ENCODE assay signal across 27 mouse cellular contexts in the genomic region with DNA sequence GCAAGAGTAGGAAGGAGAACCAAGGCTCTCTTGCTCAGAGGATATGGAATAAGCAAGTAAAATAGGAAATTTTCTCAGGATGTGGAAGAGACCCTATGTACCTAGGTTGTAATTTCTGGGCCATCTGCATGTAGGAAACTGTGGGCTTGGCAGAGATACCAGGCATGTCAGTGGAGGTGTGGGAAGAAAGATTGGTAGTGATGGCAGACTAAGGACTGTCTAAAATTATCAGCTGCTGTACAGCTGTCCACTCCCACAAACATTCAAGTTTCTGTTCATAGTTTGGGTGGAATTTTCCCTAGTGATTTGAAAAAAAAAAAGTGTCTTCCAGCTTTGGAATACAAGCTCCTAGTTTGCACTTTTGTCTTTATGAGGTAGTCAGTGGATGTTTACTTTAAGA.
A peak's percentile ranks its signal among the peaks of the same experiment; 100 is the strongest.
DNase-seq lines count a peak whose midpoint lies in the region; ATAC-seq lines count a peak whose summit lies in the region.
"Had no signal": no experiment of that assay in that cellular context is flagged by ENCODE, and none has a peak within 500 bp of the region (broad histone marks: within the 10 kb centered on the region; RNA-seq: fewer than 3 reads in every experiment).

No protein-coding gene starts in this region.

- H3K4me1 ChIP-seq in neural tube, embryonic 15.5 days = no peaks in the 10 kb centered on the region
- H3K4me1 ChIP-seq: forebrain, embryonic 10.5 days; forebrain, embryonic 15.5 days; heart, embryonic 13.5 days; liver, embryonic 15.5 days had no signal

- no peak for ATAC-seq in neural tube, embryonic 15.5 days (ENCODE audit: low FRiP score)
- ATAC-seq: forebrain, embryonic 15.5 days; inflammation-experienced regulatory T-cells, adult 6 months had no signal

- no peak overlapping the region for H3K9ac ChIP-seq in neural tube, embryonic 15.5 days (replicated peaks)
- H3K9ac ChIP-seq: embryonic facial prominence, embryonic 13.5 days; forebrain, embryonic 15.5 days; heart, embryonic 13.5 days; hindbrain, embryonic 14.5 days; liver, embryonic 15.5 days; lung, embryonic 14.5 days had no signal

- H3K36me3 ChIP-seq in neural tube, embryonic 15.5 days = no peaks in the 10 kb centered on the region
- H3K36me3 ChIP-seq: embryonic facial prominence, embryonic 13.5 days; forebrain, embryonic 10.5 days; forebrain, embryonic 15.5 days; heart, embryonic 13.5 days; liver, embryonic 15.5 days had no signal

- no peak overlapping the region for H3K4me2 ChIP-seq in neural tube, embryonic 15.5 days
- H3K4me2 ChIP-seq: embryonic facial prominence, embryonic 13.5 days; forebrain, embryonic 15.5 days; heart, embryonic 13.5 days; hindbrain, embryonic 14.5 days; liver, embryonic 15.5 days; lung, embryonic 14.5 days had no signal

- peak; percentile 8 for DNase-seq in layer of hippocampus, adult 9-11 months
- no peak for DNase-seq in layer of hippocampus, postnatal 25 days (ENCODE audit: extremely low spot score in 1 of 2, low spot score in 1 of 2)
- peak; percentile 11 for DNase-seq in right cerebral cortex, postnatal 25 days
- no peak for DNase-seq in right cerebral cortex, postnatal 10 days (ENCODE audit: low spot score in 2 of 2)
- peak; percentile 9 to 30 for DNase-seq in left cerebral cortex, postnatal 36 days (ENCODE audit: low spot score in 2 of 2)
- DNase-seq: adrenal gland, postnatal 25 days; B cell, adult 2 months; cerebellum, adult 18-20 months; cerebellum, postnatal 10 days; gastrocnemius, adult 2 months; gastrocnemius, postnatal 36 days; heart, adult 2 months; heart, postnatal 10 days; kidney, adult 11 months; kidney, postnatal 25 days; liver; lung, embryonic 14.5 days; lung, postnatal 14 days; midbrain, embryonic 14.5 days had no signal

- no peaks in the 10 kb centered on the region for H3K9me3 ChIP-seq in neural tube, embryonic 15.5 days (replicated peaks)
- H3K9me3 ChIP-seq: embryonic facial prominence, embryonic 13.5 days; forebrain, embryonic 10.5 days; forebrain, embryonic 15.5 days; heart, embryonic 13.5 days; liver, embryonic 15.5 days had no signal

- no peaks in the 10 kb centered on the region for H3K27me3 ChIP-seq in neural tube, embryonic 15.5 days (replicated peaks)
- H3K27me3 ChIP-seq: embryonic facial prominence, embryonic 13.5 days; forebrain, embryonic 15.5 days; heart, embryonic 13.5 days; liver, embryonic 15.5 days had no signal

- intact Hi-C loops in left cerebral cortex, postnatal 36 days (cut with DNase I) = no loop called here

- no peak overlapping the region for H3K4me3 ChIP-seq in neural tube, embryonic 15.5 days (replicated peaks)
- H3K4me3 ChIP-seq: embryonic facial prominence, embryonic 13.5 days; forebrain, embryonic 10.5 days; forebrain, embryonic 15.5 days; gastrocnemius, adult 2 months; heart, adult 2 months; heart, embryonic 13.5 days; liver, embryonic 15.5 days had no signal

- H3K27ac ChIP-seq in neural tube, embryonic 15.5 days (replicated peaks) = no peak overlapping the region
- H3K27ac ChIP-seq: embryonic facial prominence, embryonic 13.5 days; forebrain, embryonic 10.5 days; forebrain, embryonic 15.5 days; gastrocnemius, adult 2 months; heart, adult 2 months; heart, embryonic 13.5 days; hindbrain, embryonic 14.5 days; liver, embryonic 15.5 days had no signal

Comparison
In these comparisons a context has a peak if more than half of its experiments do, and no peak if none do; other contexts are left out.
1. DNase-seq: peak in layer of hippocampus, adult 9-11 months (single experiment), right cerebral cortex, postnatal 25 days (single experiment) and left cerebral cortex, postnatal 36 days (2 of 2); none in layer of hippocampus, postnatal 25 days (0 of 2) and right cerebral cortex, postnatal 10 days (0 of 2).